Mouse (Mus musculus): ENCODE results near the gene Dmac1.

GRCm38 (mm10) chr4:75278197-75279175 is at the start of gene Dmac1:
- TF ChIP-seq CTCF (IDR thresholded peaks at IDR 0.05; ENCODE audit: control insufficient read depth, insufficient read depth, insufficient replicate concordance, low read depth, low read length) (no peak), POLR2A (IDR thresholded peaks at IDR 0.05; ENCODE audit: control insufficient read depth, low read depth, low read length) (peak; percentile 63)
